Mouse (Mus musculus): ENCODE measurements at regions not wholly inside any gene's neighbourhood (a gene's known extent, or its start where the extent isn't known, plus 50 kb on each side); places are given as distances from the start of the nearest gene placed in this dataset.

DNA sequence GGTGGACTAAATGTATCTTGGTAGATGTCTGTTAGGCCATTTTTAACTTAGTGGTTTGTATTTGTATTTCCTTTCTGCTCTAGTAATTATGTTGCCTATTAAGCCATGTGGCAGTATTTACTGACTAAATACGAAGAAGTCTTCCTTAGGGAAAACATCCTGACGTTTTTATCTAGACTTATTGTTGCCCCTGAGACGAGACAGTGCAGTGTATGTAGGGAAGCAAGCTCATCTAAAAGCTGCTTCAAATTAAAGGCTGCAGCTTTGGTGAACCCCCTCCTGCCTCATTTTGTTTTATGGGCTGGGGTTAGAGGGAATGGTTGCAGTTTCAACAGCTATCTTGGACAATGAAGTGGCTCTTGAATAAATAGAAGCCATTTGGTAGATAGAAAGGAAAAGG lies 54.6 kb upstream of the C1galt1 start:
- intact Hi-C loops (cut with DNase I), result no loop called here
- DNase-seq, result no peak
- no peak overlapping the region for H3K4me3 ChIP-seq
- no peaks in the 10 kb centered on the region for H3K27me3 ChIP-seq (ENCODE audit: control insufficient read depth, insufficient read depth, low read length)
- H3K36me3 ChIP-seq (ENCODE audit: control insufficient read depth, insufficient read depth, low read length), result no peaks in the 10 kb centered on the region
- 27% methylated on average over 3 of the region's 3 CpGs for WGBS
- no peaks in the 10 kb centered on the region for H3K79me2 ChIP-seq (replicated peaks; ENCODE audit: control insufficient read depth, insufficient read depth, low read length)
- H3K27ac ChIP-seq, result no peak overlapping the region
- no peak overlapping the region for H3K9ac ChIP-seq (ENCODE audit: low read depth, low read length)
- no peaks in the 10 kb centered on the region for H3K4me1 ChIP-seq (ENCODE audit: control insufficient read depth, insufficient read depth, low read length)
- TF ChIP-seq CTCF (IDR thresholded peaks at IDR 0.05) (no peak), POLR2A (IDR thresholded peaks at IDR 0.05; ENCODE audit: insufficient read depth, low read depth, low read length) (no peak), EP300 (IDR thresholded peaks at IDR 0.05; ENCODE audit: insufficient read depth, low read depth, low read length) (no peak)

GRCm38 (mm10) chr6:7789071-7789470 lies 55.6 kb upstream of the C1galt1 start:
- Histone ChIP-seq H3K36me3 (ENCODE audit: control insufficient read depth, insufficient read depth, low read length) (no peaks in the 10 kb centered on the region), H3K4me1 (ENCODE audit: control insufficient read depth, insufficient read depth, low read length) (no peaks in the 10 kb centered on the region), H3K27ac (no peak overlapping the region), H3K4me3 (no peak overlapping the region), H3K9ac (ENCODE audit: low read depth, low read length) (no peak overlapping the region), H3K79me2 (replicated peaks; ENCODE audit: control insufficient read depth, insufficient read depth, low read length) (no peaks in the 10 kb centered on the region), H3K27me3 (ENCODE audit: control insufficient read depth, insufficient read depth, low read length) (no peaks in the 10 kb centered on the region)
- no peak for DNase-seq
- intact Hi-C loops (cut with DNase I), result no loop called here
- TF ChIP-seq EP300 (IDR thresholded peaks at IDR 0.05; ENCODE audit: insufficient read depth, low read depth, low read length) (no peak), CTCF (IDR thresholded peaks at IDR 0.05) (no peak), POLR2A (IDR thresholded peaks at IDR 0.05; ENCODE audit: insufficient read depth, low read depth, low read length) (no peak)
- WGBS, result 50% methylated on average over 3 of the region's 3 CpGs

GRCm38 (mm10) chr6:7785407-7785806 lies 59.2 kb upstream of the C1galt1 start:
- Histone ChIP-seq H3K4me3 (no peak overlapping the region), H3K27ac (no peak overlapping the region), H3K9ac (ENCODE audit: low read depth, low read length) (no peak overlapping the region), H3K36me3 (ENCODE audit: control insufficient read depth, insufficient read depth, low read length) (no peaks in the 10 kb centered on the region), H3K27me3 (ENCODE audit: control insufficient read depth, insufficient read depth, low read length) (no peaks in the 10 kb centered on the region), H3K4me1 (ENCODE audit: control insufficient read depth, insufficient read depth, low read length) (no peaks in the 10 kb centered on the region), H3K79me2 (replicated peaks; ENCODE audit: control insufficient read depth, insufficient read depth, low read length) (no peaks in the 10 kb centered on the region)
- intact Hi-C loops (cut with DNase I), result no loop called here
- DNase-seq, result no peak
- TF ChIP-seq CTCF (IDR thresholded peaks at IDR 0.05), result no peak
- TF ChIP-seq POLR2A (IDR thresholded peaks at IDR 0.05; ENCODE audit: insufficient read depth, low read depth, low read length), result no peak
- TF ChIP-seq EP300 (IDR thresholded peaks at IDR 0.05; ENCODE audit: insufficient read depth, low read depth, low read length), result no peak
- 67% methylated on average over 4 of the region's 4 CpGs for WGBS

- no peak for DNase-seq
- Histone ChIP-seq H3K27me3 (ENCODE audit: control insufficient read depth, insufficient read depth, low read length) (no peaks in the 10 kb centered on the region), H3K4me3 (no peak overlapping the region), H3K36me3 (ENCODE audit: control insufficient read depth, insufficient read depth, low read length) (no peaks in the 10 kb centered on the region), H3K4me1 (ENCODE audit: control insufficient read depth, insufficient read depth, low read length) (no peaks in the 10 kb centered on the region), H3K79me2 (replicated peaks; ENCODE audit: control insufficient read depth, insufficient read depth, low read length) (no peaks in the 10 kb centered on the region), H3K9ac (ENCODE audit: low read depth, low read length) (no peak overlapping the region), H3K27ac (no peak overlapping the region)
- TF ChIP-seq CTCF (IDR thresholded peaks at IDR 0.05), result no peak
- no peak for TF ChIP-seq POLR2A (IDR thresholded peaks at IDR 0.05; ENCODE audit: insufficient read depth, low read depth, low read length)
- no peak for TF ChIP-seq EP300 (IDR thresholded peaks at IDR 0.05; ENCODE audit: insufficient read depth, low read depth, low read length)
- WGBS, result 54% methylated on average over 1 of the region's 1 CpGs
- intact Hi-C loops (cut with DNase I), result no loop called here
These were observed 61.6 kb upstream of the C1galt1 start for GRCm38 (mm10) chr6:7783059-7783458.

DNA sequence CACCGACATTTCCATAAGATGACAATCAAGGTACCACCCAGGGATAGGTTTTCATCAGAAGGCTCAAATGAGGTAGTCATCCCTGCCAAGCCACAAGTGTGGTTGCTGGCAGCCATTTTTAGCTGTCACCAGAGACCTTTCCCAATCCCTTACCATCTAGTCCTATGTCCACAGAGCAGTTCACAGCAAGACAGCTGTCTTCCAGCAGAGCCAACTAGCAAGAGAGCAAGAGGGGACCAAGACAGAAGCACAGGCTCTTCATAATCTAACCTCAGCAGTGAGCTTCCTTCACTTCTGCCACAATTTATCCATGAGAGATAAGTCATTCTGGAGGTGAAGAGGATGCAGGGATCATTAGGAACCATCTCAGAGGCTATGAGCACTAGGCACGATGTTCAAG lies 64.7 kb upstream of the C1galt1 start:
- H3K9ac ChIP-seq (ENCODE audit: low read depth, low read length), result no peak overlapping the region
- 91% methylated on average over 2 of the region's 2 CpGs for WGBS
- no peaks in the 10 kb centered on the region for H3K4me1 ChIP-seq (ENCODE audit: control insufficient read depth, insufficient read depth, low read length)
- no peaks in the 10 kb centered on the region for H3K36me3 ChIP-seq (ENCODE audit: control insufficient read depth, insufficient read depth, low read length)
- no peaks in the 10 kb centered on the region for H3K79me2 ChIP-seq (replicated peaks; ENCODE audit: control insufficient read depth, insufficient read depth, low read length)
- H3K27me3 ChIP-seq (ENCODE audit: control insufficient read depth, insufficient read depth, low read length), result no peaks in the 10 kb centered on the region
- intact Hi-C loops (cut with DNase I), result no loop called here
- no peak for TF ChIP-seq POLR2A (IDR thresholded peaks at IDR 0.05; ENCODE audit: insufficient read depth, low read depth, low read length)
- no peak for TF ChIP-seq EP300 (IDR thresholded peaks at IDR 0.05; ENCODE audit: insufficient read depth, low read depth, low read length)
- no peak for TF ChIP-seq CTCF (IDR thresholded peaks at IDR 0.05)
- no peak overlapping the region for H3K27ac ChIP-seq
- no peak for DNase-seq
- no peak overlapping the region for H3K4me3 ChIP-seq

- intact Hi-C loops (cut with DNase I), result no loop called here
- TF ChIP-seq POLR2A (IDR thresholded peaks at IDR 0.05; ENCODE audit: insufficient read depth, low read depth, low read length) (no peak), EP300 (IDR thresholded peaks at IDR 0.05; ENCODE audit: insufficient read depth, low read depth, low read length) (no peak)
- no peak overlapping the region for H3K4me3 ChIP-seq
- H3K4me1 ChIP-seq (ENCODE audit: control insufficient read depth, insufficient read depth, low read length), result no peaks in the 10 kb centered on the region
- no peaks in the 10 kb centered on the region for H3K36me3 ChIP-seq (ENCODE audit: control insufficient read depth, insufficient read depth, low read length)
- H3K27ac ChIP-seq, result no peak overlapping the region
- H3K27me3 ChIP-seq (ENCODE audit: control insufficient read depth, insufficient read depth, low read length), result no peaks in the 10 kb centered on the region
- 43% methylated on average over 7 of the region's 7 CpGs for WGBS
- DNase-seq, result no peak
- no peak overlapping the region for H3K9ac ChIP-seq (ENCODE audit: low read depth, low read length)
- H3K79me2 ChIP-seq (replicated peaks; ENCODE audit: control insufficient read depth, insufficient read depth, low read length), result no peaks in the 10 kb centered on the region
These were observed 65.8 kb upstream of the C1galt1 start for GRCm38 (mm10) chr6:7778642-7779404.
